Mouse (Mus musculus) kidney, adult 2 months (tissue): ENCODE results near the gene Ntf5. TPM values are rescaled to one million over a fixed set of nuclear protein-coding genes. Genes with fewer than 3 reads are reported as not detected.
"Not testable (repeated sequence)": the region's sequence is repeated elsewhere in the genome, so short reads cannot be mapped to it uniquely, and the experiment has no call there.

Experiments
- DNase-seq: peaks from one replicate; pipeline ENCODE4 v3.0.0; 2021
- H3K27ac ChIP-seq: fragments of 200-500 bp; 2 replicates; pipeline ENCODE4 v1.5.1; 2012; ENCODE audit warnings: low read depth, low read length, control low read depth, inconsistent platforms; ENCODE audit not compliant: insufficient read depth
- H3K27me3 ChIP-seq: fragments of 200-500 bp; replicated peaks from 2 replicates; pipeline ENCODE4 v1.6.1; 2012; ENCODE audit warnings: mild to moderate bottlenecking, moderate library complexity, low read length, inconsistent platforms; ENCODE audit not compliant: control insufficient read depth, insufficient read depth
- H3K36me3 ChIP-seq: fragments of 200-500 bp; 2 replicates; pipeline ENCODE4 v1.6.1; 2012; ENCODE audit warnings: mild to moderate bottlenecking, moderate library complexity, low read length, inconsistent platforms; ENCODE audit not compliant: control insufficient read depth, insufficient read depth
- H3K4me1 ChIP-seq: fragments of 200-500 bp; 2 replicates; pipeline ENCODE4 v1.6.1; 2011; ENCODE audit warnings: low read length; ENCODE audit not compliant: control insufficient read depth, insufficient read depth
- H3K4me3 ChIP-seq: fragments of 200-500 bp; 2 replicates; pipeline ENCODE4 v1.5.1; 2011; ENCODE audit warnings: mild to moderate bottlenecking, low read depth, low read length, control low read depth; ENCODE audit not compliant: insufficient read depth
- CTCF ChIP-seq: fragments of 200-500 bp; conservative IDR thresholded peaks from 2 replicates; pipeline ENCODE4 v1.5.1; 2011; ENCODE audit warnings: low read depth, mild to moderate bottlenecking, control low read depth, low read length, moderate library complexity, mixed read lengths; ENCODE audit not compliant: insufficient read depth, insufficient read length
- POLR2A ChIP-seq: fragments of 200-500 bp; IDR thresholded peaks from one replicate; pipeline ENCODE4 v1.6.1; 2011; ENCODE audit warnings: low read depth, low read length, control low read depth
- WGBS: fragments of 180-500 bp; shearing (Covaris S2); methylation state at CpG from one replicate; pipeline ENCODE4 v1.1.7; 2018; 5-methylcytosine and 5-hydroxymethylcytosine counted together
- polyA plus RNA-seq: library from polyadenylated mRNA; depleted of rRNA; stranded (reverse); fragments of >200 nt; gene quantifications from 2 replicates; pipeline ENCODE4 v1.2.3, GENCODE M21; 2012

The Ntf5 gene
- polyA plus RNA-seq, 1 experiment = 0.44 TPM

DNA sequence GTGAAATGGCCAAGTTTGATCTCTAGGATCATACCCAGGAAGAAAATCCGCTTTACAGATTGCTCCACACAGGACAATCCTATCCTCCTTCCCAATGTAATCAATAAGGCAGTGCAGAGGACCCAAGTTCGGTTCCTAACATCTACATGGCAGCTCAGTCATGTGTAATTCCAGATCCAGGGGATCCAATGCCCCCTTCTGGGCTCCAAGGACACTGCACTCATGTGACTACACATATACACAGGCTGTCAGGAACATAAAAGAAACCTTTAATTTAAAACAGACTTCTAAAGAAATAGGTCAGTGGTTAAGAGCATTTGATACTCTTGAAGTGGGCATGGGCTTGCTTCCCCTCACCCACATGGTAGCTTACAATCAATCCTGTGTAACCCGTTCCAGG is 27.4 kb upstream of the Ntf5 start:
- H3K27ac ChIP-seq = no peak overlapping the region
- H3K4me3 ChIP-seq = no peak overlapping the region
- no peaks in the 10 kb centered on the region for H3K4me1 ChIP-seq
- H3K36me3 ChIP-seq = peaks cover 20% of the 10 kb centered on the region
- no peaks in the 10 kb centered on the region for H3K27me3 ChIP-seq
- 0 out of 2 replicates have a peak, but pooled peaks have one; percentile 11 for TF ChIP-seq CTCF
- TF ChIP-seq POLR2A = no peak
- no peak for DNase-seq
- 87% methylated on average over 3 of the region's 3 CpGs for WGBS

DNA sequence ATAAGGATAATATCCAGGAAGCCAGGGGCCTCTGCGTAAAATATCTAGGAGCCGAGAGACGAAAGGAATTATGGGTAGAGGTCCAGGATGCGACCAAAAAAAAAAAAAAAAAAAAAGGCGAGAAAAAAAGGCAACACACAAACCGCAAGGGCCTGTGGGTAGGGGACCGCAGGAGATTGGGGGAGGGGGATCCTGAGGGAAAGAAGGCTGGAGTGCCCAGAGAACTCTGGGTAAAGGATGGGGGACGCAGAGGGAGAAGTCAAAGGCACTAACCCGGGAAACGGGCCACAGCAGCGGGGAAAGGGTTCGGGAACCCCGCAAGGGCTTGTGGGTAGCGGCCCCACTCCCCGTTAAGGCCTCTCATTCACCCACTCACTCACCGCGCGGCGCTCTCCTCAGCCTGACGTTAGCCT is 18.4 kb upstream of the Ntf5 start:
- DNase-seq = no peak
- under 1% methylated on average over 17 of the region's 20 CpGs for WGBS

DNA sequence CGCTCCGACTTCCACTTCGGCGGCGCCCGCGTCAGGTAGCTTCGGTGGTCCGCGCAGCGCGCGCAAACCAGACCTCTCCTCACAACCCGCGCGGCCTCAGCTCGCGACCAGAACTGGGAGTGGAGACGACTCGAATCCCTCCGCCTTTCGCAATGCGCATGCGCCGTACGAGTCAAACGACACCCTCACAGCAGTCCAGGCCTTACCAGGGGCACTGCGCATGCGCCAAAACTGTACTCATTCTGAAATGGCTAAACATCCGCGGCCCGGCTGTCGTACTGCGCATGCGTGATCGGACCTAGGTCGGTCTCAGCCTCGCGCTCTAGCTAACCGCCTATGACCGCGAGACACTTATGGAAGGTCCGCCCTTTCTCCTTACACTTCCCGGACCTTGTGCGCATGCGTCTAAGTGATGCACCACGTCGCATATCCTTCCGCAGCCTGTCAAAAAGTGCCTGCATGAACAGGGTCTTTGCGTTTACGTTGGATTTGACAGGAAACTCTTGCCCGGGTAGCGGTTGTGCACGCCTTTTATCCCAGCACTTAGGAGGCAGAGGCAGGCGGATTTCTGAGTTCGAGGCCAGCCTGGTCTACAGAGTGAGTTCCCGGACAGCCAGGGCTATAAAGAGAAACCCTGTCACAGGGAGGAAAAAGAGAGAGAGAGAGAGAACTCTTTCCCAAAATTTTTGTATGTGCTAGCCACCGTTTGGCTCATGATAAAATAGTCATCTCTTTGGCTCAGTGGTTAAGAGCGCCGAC is 17.7 kb upstream of the Ntf5 start, which contains the start of gene Snrnp70:
Gene Snrnp70, minus strand, starts transcription at position 165 of the 759 bp plus-strand sequence.
- no peaks in the 10 kb centered on the region; the same call in 1 of the 2 replicates for H3K36me3 ChIP-seq
- peak within 1 kb of the TSS; percentile 75 for H3K4me3 ChIP-seq
- under 1% methylated on average over 60 of the region's 60 CpGs for WGBS
- peak; percentile 100 for DNase-seq
- H3K27me3 ChIP-seq = no peaks in the 10 kb centered on the region
- H3K27ac ChIP-seq = peak within 1 kb of the TSS; percentile 63
- TF ChIP-seq POLR2A = peak; percentile 92
- no peak for TF ChIP-seq CTCF
- peaks cover 8% of the 10 kb centered on the region; the same call in 1 of the 2 replicates for H3K4me1 ChIP-seq

More for the DNA sequence above, 18.4 kb upstream of the Ntf5 start:
- H3K27ac ChIP-seq = peak overlapping the region; percentile 63
- no peaks in the 10 kb centered on the region for H3K27me3 ChIP-seq
- peak overlapping the region; percentile 75 for H3K4me3 ChIP-seq
- peaks cover 4% of the 10 kb centered on the region; the same call in 1 of the 2 replicates for H3K36me3 ChIP-seq
- H3K4me1 ChIP-seq = peaks cover 8% of the 10 kb centered on the region; the same call in 1 of the 2 replicates
- TF ChIP-seq CTCF = no peak
- TF ChIP-seq POLR2A = no peak

DNA sequence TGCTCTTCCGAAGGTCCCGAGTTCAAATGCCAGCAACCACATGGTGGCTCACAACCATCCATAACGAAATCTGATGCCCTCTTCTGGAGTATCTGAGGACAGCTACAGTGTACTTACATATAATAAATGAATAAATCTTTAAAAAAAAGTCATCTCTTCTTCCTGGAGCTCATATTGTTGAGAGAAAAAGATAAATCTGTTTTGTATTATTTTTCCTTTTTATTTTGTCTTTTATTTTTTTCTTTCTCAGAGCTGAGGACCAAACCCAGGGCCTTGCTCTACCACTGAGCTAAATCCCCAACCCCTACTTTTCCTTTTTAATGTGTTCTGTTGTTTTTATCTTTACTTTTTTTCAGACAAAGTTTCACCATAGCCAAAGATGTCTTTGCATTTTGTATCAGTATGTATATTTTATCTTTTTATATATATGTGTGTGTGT is 17.1 kb upstream of the Ntf5 start:
- H3K27me3 ChIP-seq, DNase-seq, H3K36me3 ChIP-seq, H3K4me1 ChIP-seq: not testable (repeated sequence)
- Histone ChIP-seq H3K4me3 (peak overlapping the region; percentile 59), H3K27ac (peak overlapping the region; percentile 50; the same call in 1 of the 2 replicates)
- WGBS = under 1% methylated on average over 3 of the region's 3 CpGs

DNA sequence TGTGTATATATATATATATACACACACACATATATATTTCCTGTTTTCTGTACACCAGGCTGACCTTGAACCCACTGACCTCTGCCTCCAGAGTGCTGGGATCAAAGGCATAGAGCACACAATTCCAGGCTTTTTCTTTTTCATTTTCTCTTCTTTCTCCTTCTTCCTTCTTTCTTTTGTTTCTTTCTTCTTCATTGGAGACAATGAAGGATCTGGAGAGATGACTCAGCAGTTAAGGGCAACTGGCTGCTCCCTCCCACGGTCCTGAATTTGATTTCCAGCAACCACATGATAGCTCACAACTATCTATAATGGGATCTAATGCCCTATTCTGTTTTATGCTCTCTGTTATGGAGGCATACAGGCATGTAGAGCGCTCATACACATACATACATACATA is 16.7 kb upstream of the Ntf5 start:
- no peak for TF ChIP-seq POLR2A
- no peak for TF ChIP-seq CTCF
- WGBS = 60% methylated on average over 2 of the region's 2 CpGs

DNA sequence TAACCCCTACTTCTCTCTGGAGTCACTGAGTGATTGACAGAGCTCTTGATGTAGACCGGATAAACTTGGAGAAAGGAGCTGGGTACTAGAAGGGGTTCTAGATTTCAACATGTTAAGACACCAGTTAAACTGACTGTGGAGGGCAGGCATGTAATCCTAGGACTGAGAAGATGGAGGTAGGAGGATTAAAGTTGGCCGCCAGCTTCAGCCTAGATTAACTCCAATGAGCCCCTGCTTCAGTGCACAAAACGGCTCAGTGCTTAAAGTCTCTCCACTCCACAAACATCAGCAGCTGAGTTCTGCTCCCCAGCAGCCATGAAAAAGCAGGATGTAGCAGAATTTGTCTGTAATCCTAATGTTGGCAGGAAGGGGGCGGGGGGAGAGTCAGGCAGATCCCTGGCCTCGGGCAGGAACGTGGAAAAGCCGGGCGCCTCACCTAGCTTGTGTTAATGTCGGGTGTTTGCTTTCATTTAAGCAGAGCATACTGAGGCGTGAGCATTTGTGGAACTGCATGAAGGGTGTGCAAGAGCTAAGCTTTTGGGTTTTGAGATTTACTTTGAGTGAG is 11.9 kb upstream of the Ntf5 start:
- DNase-seq = no peak
- H3K36me3 ChIP-seq = no peaks in the 10 kb centered on the region
- no peak overlapping the region for H3K4me3 ChIP-seq
- WGBS = 66% methylated on average over 10 of the region's 10 CpGs
- TF ChIP-seq POLR2A = no peak
- TF ChIP-seq CTCF = no peak
- H3K4me1 ChIP-seq = no peaks in the 10 kb centered on the region
- no peaks in the 10 kb centered on the region for H3K27me3 ChIP-seq
- H3K27ac ChIP-seq = no peak overlapping the region

More for the DNA sequence above, 16.7 kb upstream of the Ntf5 start:
- Histone ChIP-seq H3K27me3 (no peaks in the 10 kb centered on the region), H3K36me3 (no peaks in the 10 kb centered on the region), H3K4me1 (peaks cover 8% of the 10 kb centered on the region; the same call in 1 of the 2 replicates), H3K4me3 (no peak overlapping the region), H3K27ac (no peak overlapping the region)
- no peak for DNase-seq

DNA sequence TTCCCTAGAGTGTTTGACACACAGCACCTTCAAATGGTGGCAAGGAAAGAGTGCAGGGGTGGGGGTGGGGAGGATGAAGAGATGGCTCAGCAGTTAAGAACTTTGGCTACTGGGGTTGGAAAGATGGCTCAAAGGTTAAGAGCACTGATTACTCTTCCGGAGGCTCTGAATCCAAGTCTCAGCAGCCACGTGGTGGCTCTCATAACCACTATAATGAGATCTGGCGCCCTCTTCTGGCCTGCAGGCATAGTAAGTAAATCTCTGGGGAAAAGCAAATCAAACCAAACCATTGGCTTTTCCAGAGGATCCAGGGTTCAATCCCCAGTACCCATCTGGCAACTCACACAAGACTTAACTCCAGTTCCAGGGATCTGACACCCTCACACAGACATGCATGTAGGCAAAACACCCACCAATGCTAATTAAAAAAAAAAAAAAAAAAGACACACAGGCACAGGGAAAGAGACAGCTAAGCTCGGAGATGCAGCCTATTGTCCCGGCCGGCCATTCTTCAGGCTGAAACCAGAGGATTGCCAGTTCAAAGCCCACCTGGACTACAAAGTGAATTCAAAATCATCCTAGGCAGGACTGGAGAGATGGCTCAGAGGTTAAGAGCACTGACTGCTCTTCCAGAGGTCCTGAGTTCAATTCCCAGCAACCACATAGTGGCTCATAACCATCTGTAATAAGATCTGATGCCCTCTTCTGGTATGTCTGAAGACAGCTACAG is 9.8 kb upstream of the Ntf5 start:
- WGBS = 44% methylated on average over 6 of the region's 6 CpGs
- TF ChIP-seq CTCF (peak; percentile 62), POLR2A (no peak)
- H3K4me3 ChIP-seq = no peak overlapping the region
- no peaks in the 10 kb centered on the region for H3K27me3 ChIP-seq
- peak; percentile 84 for DNase-seq
- H3K27ac ChIP-seq = no peak overlapping the region
- no peaks in the 10 kb centered on the region for H3K4me1 ChIP-seq
- no peaks in the 10 kb centered on the region for H3K36me3 ChIP-seq
